Mouse (Mus musculus) spleen, postnatal 14 days (tissue): Measurements from ENCODE around the gene Grwd1.

Experiments used
- DNase-seq, 2 experiments: peaks; one replicate each; pipeline ENCODE4 v3.0.0; 2021 to 2022; ENCODE audit warnings: low spot score in 2 of 2

The Grwd1 gene

GRCm38 (mm10) chr7:45842950-45843744 is 12.4 kb upstream of the Grwd1 start:
- no peak for DNase-seq

- DNase-seq: no peak
These were observed 3.2 kb upstream of the Grwd1 start for GRCm38 (mm10) chr7:45833924-45834323.

- no peak for DNase-seq
These were observed 2.5 kb upstream of the Grwd1 start for GRCm38 (mm10) chr7:45833148-45833790.

- DNase-seq: no peak
These were observed 1.7 kb upstream of the Grwd1 start for GRCm38 (mm10) chr7:45832428-45832827.

- DNase-seq: no peak
These were observed 383 bp upstream of the Grwd1 start for GRCm38 (mm10) chr7:45831128-45831525.

- DNase-seq: no peak
These were observed 4.1 kb downstream of the Grwd1 start for GRCm38 (mm10) chr7:45826631-45827030.

- DNase-seq: no peak
These were observed 6.1 kb downstream of the Grwd1 start, which contains the start of gene Kcnj14 for GRCm38 (mm10) chr7:45824598-45824997. Gene Kcnj14 (minus strand): TSS chr7:45824782.

GRCm38 (mm10) chr7:45820913-45821312 is 9.8 kb downstream of the Grwd1 start:
- no peak for DNase-seq

- DNase-seq: no peak
These were observed 10.9 kb downstream of the Grwd1 start for GRCm38 (mm10) chr7:45819843-45820242.

GRCm38 (mm10) chr7:45815984-45816351 is 14.8 kb downstream of the Grwd1 start:
- no peak for DNase-seq

GRCm38 (mm10) chr7:45815323-45815983 is 15.3 kb downstream of the Grwd1 start:
- no peak for DNase-seq

- no peak for DNase-seq
These were observed 15.9 kb downstream of the Grwd1 start for GRCm38 (mm10) chr7:45814841-45815240.

- DNase-seq: peak; percentile 95 to 99
These were observed 16.7 kb downstream of the Grwd1 start, which contains the start of gene Cyth2 for GRCm38 (mm10) chr7:45813787-45814779. Gene Cyth2 (minus strand): TSS chr7:45814581.

GRCm38 (mm10) chr7:45812921-45813320 is 17.8 kb downstream of the Grwd1 start:
- DNase-seq: no peak

- no peak for DNase-seq
These were observed 21.3 kb downstream of the Grwd1 start for GRCm38 (mm10) chr7:45809276-45810075.

- DNase-seq: no peak
These were observed 22.3 kb downstream of the Grwd1 start for GRCm38 (mm10) chr7:45808471-45808870.

- DNase-seq: no peak
These were observed 24.8 kb downstream of the Grwd1 start for GRCm38 (mm10) chr7:45805941-45806340.

- no peak for DNase-seq
These were observed 28.2 kb downstream of the Grwd1 start for GRCm38 (mm10) chr7:45802551-45802950.

GRCm38 (mm10) chr7:45801348-45801747 is 29.4 kb downstream of the Grwd1 start:
- peak; percentile 81 to 89 for DNase-seq

GRCm38 (mm10) chr7:45800546-45801204 is 30.1 kb downstream of the Grwd1 start:
- peak in 1 of 2 experiments; percentile 25 for DNase-seq
